In the genomic region with DNA sequence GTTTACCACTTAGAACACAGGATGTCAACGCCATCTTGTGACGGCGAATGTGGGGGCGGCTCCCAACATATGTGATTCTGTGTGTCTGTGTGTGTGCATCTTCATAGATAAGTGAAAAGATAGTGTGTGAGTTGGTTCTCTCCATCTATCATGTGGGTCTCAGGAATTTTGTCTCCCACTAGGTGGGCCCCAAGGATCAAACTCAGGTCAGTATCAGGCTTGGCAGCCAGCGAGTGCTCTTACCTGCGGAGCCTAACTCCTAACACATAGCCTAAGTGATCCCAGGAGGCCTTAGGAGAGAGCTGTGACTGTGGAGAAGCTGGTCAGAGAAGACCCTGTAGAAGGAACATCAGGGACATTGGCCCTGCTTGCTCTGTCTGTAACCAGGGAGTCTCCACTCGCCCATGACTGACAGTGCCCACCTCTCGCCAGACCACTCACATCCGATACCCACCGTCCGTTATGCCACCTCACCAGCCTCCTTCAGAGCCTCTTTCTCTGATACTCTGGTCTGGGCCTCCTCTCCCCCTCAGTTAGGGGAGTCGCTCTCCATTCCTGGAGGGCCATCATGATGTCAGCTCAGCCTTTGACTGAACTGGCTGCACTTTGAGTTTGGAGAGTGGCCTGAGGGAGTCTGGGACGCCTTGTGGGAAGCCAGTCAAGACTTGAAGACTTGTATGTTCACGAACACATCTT, we compare ENCODE assay signal across 7 mouse cellular contexts. TPM values are rescaled to one million over a fixed set of nuclear protein-coding genes. Genes with fewer than 3 reads are reported as not detected.
DNase-seq lines count a peak whose midpoint lies in the region; ATAC-seq lines count a peak whose summit lies in the region.

No protein-coding gene starts in this region.

- H3K9me3 ChIP-seq in forebrain, embryonic 13.5 days (replicated peaks) = no peaks in the 10 kb centered on the region
- H3K9me3 ChIP-seq in limb, embryonic 12.5 days = no peaks in the 10 kb centered on the region

- H3K27me3 ChIP-seq in forebrain, embryonic 13.5 days = no peaks in the 10 kb centered on the region
- H3K27me3 ChIP-seq in limb, embryonic 12.5 days = no peaks in the 10 kb centered on the region

- peak; percentile 33 for DNase-seq in thymus, postnatal 0 days (ENCODE audit: low spot score)
- no peak for DNase-seq in thymus, postnatal 25 days
- no peak for DNase-seq in right cerebral cortex, postnatal 4 days
- DNase-seq in left cerebral cortex, postnatal 36 days (ENCODE audit: low spot score in 2 of 2) = no peak

- H3K4me1 ChIP-seq in forebrain, embryonic 13.5 days = peaks cover 16% of the 10 kb centered on the region
- H3K4me1 ChIP-seq in limb, embryonic 12.5 days (replicated peaks) = peaks cover 12% of the 10 kb centered on the region

- peak overlapping the region; percentile 48 for H3K4me2 ChIP-seq in forebrain, embryonic 13.5 days
- H3K4me2 ChIP-seq in limb, embryonic 12.5 days = peak overlapping the region; percentile 58

- 0 out of 2 replicates have a peak, but pooled peaks cover under 1% of the 10 kb centered on the region for H3K36me3 ChIP-seq in forebrain, embryonic 13.5 days (ENCODE audit: poor library complexity, severe bottlenecking)
- H3K36me3 ChIP-seq in limb, embryonic 12.5 days = peaks cover 9% of the 10 kb centered on the region

- peak; percentile 12; the same call in 1 of the 2 replicates for ATAC-seq in forebrain, embryonic 13.5 days
- no peak for ATAC-seq in limb, embryonic 12.5 days (ENCODE audit: insufficient number of reproducible peaks, insufficient read depth, low FRiP score, low TSS enrichment, low read depth)
- ATAC-seq in neutrophil, adult 5-6 weeks (ENCODE audit: extremely low read depth, insufficient number of reproducible peaks, low FRiP score, poor library complexity, severe bottlenecking) = peak; percentile 45

- H3K4me3 ChIP-seq in forebrain, embryonic 13.5 days = peak overlapping the region; percentile 28
- peak overlapping the region; percentile 37 for H3K4me3 ChIP-seq in limb, embryonic 12.5 days (replicated peaks)

- H3K9ac ChIP-seq in forebrain, embryonic 13.5 days = no peak overlapping the region
- H3K9ac ChIP-seq in limb, embryonic 12.5 days (replicated peaks) = peak overlapping the region; percentile 23; the same call in 1 of the 2 replicates

- intact Hi-C loops in left cerebral cortex, postnatal 36 days (cut with DNase I) = no loop called here

- peak overlapping the region; percentile 40; the same call in 1 of the 2 replicates for H3K27ac ChIP-seq in forebrain, embryonic 13.5 days
- peak overlapping the region; percentile 54 for H3K27ac ChIP-seq in limb, embryonic 12.5 days

- WGBS in forebrain, embryonic 13.5 days = 74% methylated on average over 14 of the region's 14 CpGs
- WGBS in limb, embryonic 12.5 days = 63% methylated on average over 14 of the region's 14 CpGs

RNA-seq across cellular contexts. Expression of a gene that starts 3.1 kb away (rescaled TPM):
- polyA plus RNA-seq in thymus, postnatal 0 days (2015; fragmentation: Nextera tagmentation; extraction: Ambion mirVana) = 2.7 and 3.4 TPM in 2 replicates
- polyA plus RNA-seq in forebrain, embryonic 13.5 days (2015; fragmentation: Nextera tagmentation; extraction: Ambion mirVana) = 6.1 and 7.1 TPM in 2 replicates
- 6.7 and 7.1 TPM in 2 replicates for polyA plus RNA-seq in limb, embryonic 12.5 days (2016; fragmentation: Nextera tagmentation; extraction: Ambion mirVana)
- 0.70 and 1.2 TPM in 2 replicates for total RNA-seq in neutrophil, adult 5-6 weeks (2017)
- total RNA-seq in left cerebral cortex, postnatal 36 days (2021) = 1 to 10 TPM; 3.2 to 3.3 TPM

RNA-seq across cellular contexts. Expression of a gene that starts 28.6 kb away (rescaled TPM):
- 0.29 and 0.39 TPM in 2 replicates for polyA plus RNA-seq in thymus, postnatal 0 days (2015; fragmentation: Nextera tagmentation; extraction: Ambion mirVana)
- 0.96 and 1.2 TPM in 2 replicates for polyA plus RNA-seq in forebrain, embryonic 13.5 days (2015; fragmentation: Nextera tagmentation; extraction: Ambion mirVana)
- polyA plus RNA-seq in limb, embryonic 12.5 days (2016; fragmentation: Nextera tagmentation; extraction: Ambion mirVana) = 9.1 and 10.8 TPM in 2 replicates
- not detected in 2 replicates for total RNA-seq in neutrophil, adult 5-6 weeks (2017)
- 10 to 100 TPM; 14.6 to 15.3 TPM for total RNA-seq in left cerebral cortex, postnatal 36 days (2021)
